Mouse (Mus musculus) adrenal gland, adult 18-20 months (tissue): ENCODE measurements around the gene Tcirg1. TPM values are rescaled to one million over a fixed set of nuclear protein-coding genes. Genes with fewer than 3 reads are reported as not detected.

Source experiments
- DNase-seq, 2 experiments: peaks; one replicate each; pipeline ENCODE4 v3.0.0; 2021 to 2022; ENCODE audit warnings: low spot score in 2 of 2
- total RNA-seq, 2 experiments: library from RNA; stranded (reverse); gene quantifications; 1 replicate in 1 of 2; 2 replicates in 1 of 2; pipeline ENCODE4 v1.2.3; 2021

Gene Tcirg1
- total RNA-seq, 2 experiments from 2014 or later: 66.3 to 84.7 TPM

DNA sequence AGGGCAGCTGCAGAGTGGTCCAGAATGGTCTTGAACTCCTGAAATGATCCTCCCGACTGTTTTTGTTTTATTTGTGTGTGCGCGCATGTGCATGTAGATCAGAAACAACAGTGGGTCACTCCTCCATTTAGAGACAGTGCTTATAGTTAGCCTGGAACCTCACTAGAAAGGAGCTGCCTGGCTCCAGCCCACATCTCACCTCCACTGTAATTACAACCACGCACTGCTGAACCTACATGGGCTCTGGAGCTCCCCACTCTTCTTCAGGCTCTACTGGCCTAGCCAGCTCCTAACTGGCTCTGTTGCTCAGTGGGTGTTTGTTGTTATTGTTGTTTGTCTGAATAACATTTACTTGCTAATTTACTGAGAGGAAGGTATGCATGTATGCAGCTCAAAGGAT, 7.3 kb downstream of the Tcirg1 start:
- DNase-seq: no peak

DNA sequence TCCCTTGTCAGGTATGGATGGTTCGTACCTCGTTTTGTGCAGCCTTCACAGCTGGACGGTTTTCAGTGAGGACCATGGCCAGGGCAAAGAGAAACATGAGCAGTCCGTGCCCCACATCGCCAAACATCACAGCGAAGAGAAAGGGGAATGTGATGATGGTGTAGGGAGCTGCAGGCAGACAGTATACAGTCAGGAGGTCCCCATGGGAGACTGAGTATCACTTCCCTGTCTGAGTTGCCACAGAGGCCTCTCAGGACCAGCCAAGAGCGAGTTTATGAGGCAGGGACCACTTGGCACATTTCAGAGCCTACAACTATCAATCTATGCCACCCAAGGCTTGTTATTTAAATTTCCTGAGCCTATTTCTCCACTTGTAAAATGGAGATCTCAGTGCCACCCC, 8.0 kb downstream of the Tcirg1 start:
- DNase-seq: no peak

DNA sequence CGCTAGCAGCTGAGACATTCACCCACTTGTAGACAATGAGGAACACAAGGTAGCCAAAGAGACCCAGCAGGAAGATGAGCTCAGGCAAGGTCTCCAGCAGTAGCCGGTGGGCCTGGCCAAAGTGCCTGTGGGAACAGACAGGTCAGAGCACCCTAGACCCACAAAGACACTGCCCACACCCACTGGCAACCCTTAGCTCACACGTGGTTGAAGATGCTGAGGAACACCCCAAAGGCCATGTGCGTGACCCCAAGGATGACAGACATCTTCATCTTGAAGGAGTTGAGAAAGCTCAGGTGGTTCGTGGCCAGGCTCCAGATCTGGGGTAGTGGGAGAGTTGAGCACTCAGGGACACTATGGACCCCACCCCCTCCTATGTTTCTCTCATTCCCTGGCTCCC, 9.4 kb downstream of the Tcirg1 start:
- no peak for DNase-seq

DNA sequence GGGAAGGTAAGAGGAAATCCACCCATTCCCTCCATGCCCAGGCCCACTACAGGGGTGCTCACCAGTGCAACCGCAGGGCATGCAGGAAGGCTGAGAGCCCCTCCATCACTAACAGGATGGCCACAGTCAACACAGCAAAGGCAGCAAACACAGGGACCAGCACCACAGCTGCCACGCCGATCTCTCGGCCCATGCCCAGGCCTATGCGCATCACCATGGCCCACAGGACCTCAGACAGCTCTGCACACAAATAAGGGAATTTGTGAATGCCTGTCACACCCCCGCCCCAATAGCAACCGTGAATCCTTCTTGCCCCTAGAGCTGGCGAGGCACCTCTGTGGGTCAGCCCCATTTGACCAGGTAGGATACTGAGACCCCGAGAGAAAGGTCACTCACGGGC, 10.7 kb downstream of the Tcirg1 start:
- DNase-seq: no peak

DNA sequence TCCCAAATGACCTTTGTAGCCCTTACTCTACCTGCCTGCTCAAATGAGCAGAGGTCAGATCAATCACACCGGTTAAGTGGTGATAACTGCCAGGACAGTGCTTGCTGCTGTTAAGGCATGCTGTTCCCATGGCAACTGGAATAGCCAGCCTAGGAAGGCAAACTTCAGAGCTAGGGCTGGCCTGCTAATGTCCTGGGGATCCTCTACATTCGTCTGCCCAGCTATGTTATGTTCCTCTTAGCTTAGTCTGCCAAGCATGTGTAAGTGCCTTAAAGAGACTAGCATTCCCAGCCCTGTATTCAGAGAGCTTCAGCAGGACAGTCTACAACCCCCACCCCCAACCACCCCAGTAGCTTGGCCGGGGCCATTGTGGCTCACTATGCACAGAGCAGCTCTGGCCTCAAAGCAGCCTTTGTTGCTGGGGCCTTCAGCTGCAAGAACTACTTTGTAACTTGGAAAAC, 11.7 kb downstream of the Tcirg1 start:
- DNase-seq: no peak

DNA sequence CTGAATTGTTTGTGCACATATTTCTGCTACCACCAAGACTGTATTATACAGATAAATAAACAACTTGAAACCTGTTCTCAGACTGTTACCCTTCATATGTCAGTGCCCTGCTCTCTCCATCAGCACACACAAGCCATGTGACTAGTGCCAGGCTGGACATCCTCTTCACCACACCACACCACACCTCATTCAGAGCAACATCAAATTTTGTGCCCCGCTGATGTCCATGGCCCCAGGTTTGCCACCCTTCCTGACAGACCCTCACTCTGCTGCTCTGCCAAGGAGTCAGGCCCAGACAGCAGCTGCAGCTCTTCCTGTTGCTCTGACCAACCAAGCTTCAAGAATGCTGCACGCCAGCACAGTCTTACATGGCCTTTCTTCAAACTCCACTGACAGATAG, 12.6 kb downstream of the Tcirg1 start:
- no peak for DNase-seq

DNA sequence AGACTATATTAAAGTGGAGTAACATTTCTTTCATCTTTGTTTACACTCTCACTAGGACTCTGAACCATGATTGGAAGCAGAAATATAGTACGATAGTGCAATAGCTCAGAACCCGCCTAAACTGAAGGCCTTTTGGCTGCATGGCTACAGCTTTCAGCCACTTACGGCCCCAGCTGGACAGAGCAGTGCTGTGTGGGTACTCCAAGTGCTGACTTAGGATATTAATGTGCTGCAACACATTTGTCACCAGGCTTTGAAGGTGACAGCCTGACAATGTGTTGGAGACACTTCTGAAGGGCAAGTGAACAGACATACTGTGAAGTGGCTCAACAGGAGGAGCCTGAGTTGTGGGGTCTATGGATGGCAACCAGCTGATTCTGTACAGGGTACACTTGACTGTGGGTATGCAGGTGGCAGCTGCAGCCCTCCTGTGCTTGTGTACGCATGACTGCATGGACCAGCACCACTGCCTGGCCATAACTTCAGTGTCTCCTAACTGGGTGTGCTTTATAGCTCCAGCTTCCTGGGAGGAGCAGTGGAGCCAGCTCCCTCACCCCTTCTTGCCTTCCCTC, 13.3 kb downstream of the Tcirg1 start:
- no peak for DNase-seq

DNA sequence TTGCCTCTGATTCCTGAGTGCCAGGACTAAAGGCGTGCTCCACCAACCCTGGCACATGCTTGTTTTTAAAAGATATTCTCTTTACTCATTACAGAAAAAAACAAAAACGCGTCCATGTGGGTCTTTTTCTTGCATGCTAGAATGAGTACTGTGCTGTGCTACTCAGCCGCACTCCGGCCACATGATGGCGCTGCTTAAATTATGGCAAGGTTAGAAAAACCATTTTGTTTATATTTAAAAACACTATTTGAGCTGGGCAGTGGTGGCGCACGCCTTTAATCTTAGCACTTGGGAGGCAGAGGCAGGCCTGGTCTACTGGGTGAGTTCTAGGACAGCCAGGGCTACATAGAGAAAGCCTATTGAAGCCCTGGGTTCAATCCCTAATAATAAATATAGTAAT, 16.8 kb downstream of the Tcirg1 start:
- DNase-seq: no peak

DNA sequence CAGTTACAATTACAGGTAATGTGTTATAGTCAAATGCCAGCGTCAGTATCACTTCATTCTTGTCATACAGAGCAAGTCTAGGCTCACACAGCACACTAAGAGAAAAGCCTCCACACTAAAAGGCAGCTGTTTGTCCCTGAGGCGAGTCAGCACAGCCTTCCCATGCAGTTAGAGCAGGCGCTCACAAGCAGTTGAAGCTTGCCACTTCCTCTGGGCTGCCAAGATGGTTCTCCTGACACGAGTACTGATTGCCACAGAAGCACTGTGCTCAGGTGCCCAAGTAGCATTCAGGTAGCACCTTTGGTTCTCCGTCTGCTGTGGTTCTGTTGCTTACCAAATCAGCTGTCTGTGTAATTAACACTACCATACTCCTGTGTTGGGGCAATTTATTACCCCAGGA, 17.8 kb downstream of the Tcirg1 start:
- DNase-seq: no peak

DNA sequence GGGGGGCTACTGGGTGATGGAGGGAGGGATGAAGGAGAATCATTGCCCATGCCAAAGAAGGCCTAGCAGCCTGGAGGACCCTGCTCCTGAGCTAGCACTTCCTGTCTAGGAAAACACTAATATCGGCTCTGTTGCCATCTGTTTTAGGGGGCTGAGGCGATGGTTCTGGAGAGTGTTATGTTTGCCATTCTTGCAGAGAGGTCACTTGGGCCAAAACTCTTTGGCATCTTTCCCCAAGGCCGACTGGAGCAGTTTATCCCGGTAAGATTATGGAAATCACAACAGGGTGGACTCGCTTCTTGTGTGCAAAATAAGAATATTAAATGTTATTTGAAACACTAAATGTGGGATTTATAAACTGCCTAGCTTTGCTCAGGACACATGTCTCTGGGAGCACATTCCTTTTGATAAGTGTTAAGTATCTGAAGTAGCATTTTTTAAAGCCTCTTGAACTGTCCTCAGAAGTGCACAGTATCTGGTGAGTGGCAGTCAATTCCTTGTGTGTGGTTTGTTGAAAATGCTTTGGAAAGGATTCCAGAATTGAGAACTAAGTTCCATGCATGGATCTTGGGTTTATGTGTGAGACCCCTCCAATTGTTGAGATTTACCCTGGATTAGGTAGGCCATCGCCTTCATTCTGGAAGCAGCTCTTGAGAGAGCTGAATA, 22.5 kb downstream of the Tcirg1 start:
- DNase-seq: no peak

DNA sequence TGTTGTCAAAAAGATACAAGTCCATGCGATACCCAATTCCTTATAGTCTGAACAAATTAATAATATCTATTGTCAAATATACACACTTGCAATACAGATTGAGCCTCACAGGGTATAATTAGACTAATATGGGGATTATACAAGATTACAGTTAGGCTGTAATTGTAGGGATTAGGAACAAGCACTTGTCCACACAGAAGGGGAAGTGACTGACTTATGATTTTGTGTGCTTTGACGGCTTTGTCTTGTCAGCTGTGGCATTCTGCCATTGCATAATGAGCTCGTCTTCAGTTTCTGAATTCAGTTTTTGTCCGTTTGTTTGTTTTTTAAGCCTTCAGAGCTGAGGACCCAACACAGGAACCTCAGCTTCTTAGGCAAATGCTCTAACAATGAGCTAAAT, 24.7 kb downstream of the Tcirg1 start:
- no peak for DNase-seq

DNA sequence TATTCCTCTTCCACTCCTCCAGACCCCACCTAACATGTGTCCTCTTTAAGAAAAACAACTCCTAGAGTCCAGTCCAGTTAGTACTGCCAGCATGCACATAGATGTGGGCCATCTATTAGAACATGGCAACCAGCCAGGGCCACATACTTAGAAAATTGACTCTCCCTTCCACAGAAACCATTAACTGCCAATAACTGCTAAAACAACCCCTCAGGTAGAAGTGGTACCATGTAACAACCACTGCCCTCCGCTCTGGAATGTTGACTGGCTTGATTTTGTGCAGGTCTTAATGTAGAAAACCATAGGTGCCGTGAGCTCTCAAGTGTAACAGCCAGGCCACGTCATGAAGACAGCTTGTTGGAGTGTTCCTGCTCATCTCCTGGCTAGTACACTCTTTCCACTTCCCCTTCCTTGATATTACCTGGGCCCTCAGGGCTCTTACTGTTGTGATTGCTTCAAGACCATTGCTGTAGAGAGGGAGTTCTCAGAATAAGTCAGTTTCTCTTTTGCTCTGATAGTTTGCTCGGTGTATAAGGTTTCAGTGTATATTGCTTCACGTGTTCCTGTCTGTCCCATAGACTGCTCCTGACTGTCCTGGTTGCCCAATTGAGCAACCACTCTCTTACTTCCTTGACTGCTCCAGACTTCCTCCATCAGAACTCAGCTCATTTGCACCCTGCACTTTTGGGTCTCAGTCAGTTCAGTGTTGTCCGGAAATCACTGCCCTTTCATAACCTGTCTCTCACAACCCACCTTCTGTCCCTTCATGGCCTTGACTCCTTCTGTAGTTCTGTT, 26.7 kb downstream of the Tcirg1 start:
- no peak for DNase-seq

DNA sequence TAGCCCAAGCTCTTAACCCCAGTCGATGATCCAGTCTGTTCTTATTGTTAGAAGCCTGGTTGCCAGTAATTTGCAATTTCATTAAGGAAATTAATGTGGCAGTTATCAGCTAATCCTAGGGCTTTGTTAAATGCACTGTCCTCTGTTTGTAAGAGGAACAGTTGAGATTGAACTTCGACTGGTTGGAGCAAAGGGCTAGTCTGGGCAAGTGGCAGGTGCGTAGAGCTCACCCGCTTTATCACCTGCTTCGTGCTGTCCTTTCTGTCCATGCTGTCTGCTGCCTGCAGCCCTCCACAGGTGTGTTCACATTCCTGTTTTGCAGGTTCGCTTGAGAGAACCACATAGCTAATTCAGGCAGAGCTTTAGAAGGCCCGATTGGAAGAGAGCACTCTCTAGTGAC, 31.9 kb downstream of the Tcirg1 start:
- no peak for DNase-seq

DNA sequence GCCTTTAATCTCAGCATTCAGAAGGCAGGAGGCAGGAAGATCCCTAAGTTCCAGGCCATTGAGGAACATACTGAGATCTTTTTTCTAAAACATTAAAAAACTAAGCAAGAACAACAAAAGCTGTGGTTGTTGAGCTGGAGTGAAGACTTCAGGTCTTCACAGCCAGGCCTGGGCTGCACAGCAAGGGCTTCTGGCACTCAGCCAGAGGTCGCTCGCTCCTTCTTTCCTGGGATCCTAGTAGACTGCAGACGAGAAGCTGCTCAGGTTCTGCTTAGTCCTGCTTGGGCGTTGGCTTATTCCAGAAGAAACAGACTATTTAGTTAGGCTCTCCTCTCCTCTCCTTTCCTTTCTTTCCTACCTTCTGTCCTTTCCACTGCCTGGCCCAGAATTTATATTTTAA, 34.6 kb downstream of the Tcirg1 start:
- DNase-seq: no peak

DNA sequence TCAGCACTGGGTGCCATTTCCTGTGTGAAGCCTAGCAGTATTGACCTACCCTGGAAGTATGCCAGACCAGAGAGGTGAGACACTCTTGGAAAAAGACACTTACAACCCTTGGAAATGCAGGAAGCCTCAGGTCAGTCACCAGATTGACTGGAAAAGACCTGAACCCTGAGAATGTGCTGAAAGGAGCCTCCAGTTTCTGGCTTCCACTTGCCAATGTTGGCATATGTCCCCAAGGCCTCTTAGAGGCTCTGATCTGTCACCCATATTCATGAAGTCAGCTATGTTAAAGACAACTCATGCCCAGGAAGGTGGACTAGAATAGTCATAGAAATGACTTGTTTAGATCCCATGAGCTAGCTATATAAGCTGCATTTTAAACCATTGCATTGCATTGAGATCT, 35.5 kb downstream of the Tcirg1 start:
- DNase-seq: no peak

DNA sequence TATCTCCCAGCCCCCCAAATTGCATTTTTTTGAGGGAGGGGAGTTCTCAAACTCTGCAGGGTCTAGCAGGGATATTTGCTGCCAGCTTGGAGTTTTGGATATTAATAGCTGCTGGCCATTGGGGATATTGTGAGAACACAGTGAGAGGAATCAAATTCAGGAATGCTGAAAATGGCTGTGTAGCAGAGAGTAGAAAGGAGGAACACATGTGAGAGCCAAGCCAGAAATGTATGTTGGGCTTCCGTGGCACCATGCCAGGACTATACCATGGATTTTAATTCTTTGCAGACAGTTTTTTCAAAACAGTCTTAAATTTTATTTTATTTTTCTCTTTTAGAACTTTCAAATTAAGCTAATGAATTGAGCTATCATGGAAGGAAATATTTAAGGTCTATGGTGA, 38.6 kb downstream of the Tcirg1 start:
- no peak for DNase-seq

DNA sequence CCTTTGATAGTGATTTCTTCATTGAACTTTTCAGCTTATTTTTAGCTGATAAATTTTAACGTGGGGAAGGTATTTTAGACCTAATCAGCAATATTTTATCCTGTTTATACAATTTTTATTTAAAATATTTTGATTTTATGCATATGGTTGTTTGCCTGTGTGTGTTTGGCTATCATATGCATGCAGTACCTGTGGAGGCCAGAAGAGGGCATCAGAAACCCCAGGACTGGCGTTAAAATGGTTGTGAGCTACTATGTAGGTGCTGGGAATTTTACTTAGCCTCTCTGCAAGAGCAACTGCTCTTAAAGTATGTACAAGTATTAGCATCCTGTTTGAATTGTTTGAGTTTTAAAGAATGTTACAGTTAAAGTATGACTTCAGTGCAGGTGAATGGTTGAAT, 42.0 kb downstream of the Tcirg1 start:
- no peak for DNase-seq

DNA sequence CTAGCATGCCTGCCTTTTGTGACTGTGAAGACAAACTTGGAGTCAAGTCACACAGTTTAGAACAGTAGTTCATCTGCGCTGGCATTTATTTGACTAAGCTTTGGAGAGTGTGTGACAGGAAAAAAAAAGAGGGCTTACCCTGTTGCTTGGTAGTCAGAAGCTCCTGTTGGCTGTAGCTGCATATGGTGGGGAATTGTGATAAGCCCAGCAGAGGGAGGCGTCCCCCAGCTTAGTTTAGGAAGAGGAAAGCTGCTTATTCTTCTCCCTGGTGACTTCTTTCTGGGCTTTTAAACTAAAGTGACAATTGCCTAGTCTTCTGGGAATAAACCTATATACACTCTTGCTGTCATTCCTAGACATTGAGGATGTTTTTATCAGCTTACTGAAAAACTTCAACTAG, 44.2 kb downstream of the Tcirg1 start:
- DNase-seq: no peak

DNA sequence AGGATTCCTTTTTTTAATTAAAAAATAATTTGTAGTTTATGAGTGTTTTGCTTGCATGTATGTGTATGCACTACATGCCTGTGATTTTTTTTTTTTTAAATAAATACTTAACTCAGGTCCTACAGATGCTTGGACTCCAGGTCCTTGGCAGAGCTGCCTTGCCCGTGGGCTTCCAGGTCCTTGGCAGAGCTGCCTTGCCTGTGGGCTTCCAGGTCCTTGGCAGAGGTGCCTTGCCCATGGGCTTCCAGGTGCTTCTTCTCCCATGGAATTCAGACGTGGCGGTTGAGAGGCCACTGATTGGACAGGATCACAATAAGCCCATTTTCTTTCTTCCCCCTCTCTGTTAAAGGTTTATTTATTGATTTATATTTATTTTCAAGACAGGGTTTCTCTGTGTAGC, 49.7 kb downstream of the Tcirg1 start:
- no peak for DNase-seq

DNA sequence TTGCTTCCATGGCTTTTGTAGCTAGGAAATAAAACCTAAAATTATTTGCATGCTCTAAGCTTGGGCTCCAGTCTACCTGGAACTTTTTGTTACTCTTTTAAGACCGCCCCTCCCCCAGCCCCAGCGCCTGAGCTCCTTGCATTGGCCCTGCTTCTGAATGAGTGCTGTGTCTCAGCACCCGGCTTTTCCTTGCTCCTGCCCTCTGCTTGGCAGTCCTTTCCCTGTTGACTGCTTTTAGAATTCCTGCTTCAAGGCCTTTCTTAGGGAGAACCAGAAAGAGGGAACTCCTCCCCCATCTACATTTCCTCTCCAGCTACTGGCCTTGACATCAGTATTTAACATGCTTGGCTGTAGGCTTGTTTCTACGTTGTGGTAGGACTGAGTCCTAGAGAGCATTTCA, 51.3 kb downstream of the Tcirg1 start:
- DNase-seq: no peak

DNA sequence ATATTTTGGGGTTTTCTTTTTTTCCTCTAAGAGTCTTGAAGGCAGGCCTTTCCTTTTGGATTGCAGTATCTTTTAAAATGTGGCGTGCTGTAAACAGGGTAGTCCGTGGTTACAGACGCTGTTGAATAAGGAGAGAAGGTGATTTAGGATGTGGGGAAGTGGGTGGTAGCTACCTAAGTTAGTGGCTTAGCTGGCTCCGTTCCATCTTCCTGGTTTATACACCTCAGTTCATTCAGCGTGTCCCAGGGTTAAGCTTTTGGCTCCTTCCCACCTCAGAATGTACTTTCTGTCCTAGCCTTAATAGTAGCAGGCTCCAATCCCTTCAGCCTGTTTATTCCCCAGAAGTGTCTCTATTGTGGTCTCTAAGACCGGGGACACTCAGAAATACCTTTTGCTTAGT, 51.8 kb downstream of the Tcirg1 start:
- DNase-seq: no peak

DNA sequence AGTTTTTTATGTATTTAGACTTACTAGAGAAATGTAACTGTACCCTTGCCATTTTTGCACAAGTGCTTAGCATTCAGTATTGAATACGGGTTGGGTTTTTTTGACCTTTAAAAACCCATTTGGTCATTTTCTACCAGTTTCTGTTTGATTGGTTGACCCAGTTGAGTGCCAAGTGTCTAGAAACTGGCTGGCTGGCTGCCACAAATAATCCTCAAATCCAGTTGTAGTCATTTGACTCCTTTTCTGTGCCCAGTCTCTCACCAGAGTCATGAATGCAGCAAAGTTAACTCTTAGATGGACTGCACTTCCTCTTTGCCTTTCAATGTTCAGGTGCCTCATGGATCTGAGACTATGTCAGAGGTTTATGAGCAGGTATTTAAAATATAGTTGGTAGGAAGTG, 53.0 kb downstream of the Tcirg1 start:
- no peak for DNase-seq

DNA sequence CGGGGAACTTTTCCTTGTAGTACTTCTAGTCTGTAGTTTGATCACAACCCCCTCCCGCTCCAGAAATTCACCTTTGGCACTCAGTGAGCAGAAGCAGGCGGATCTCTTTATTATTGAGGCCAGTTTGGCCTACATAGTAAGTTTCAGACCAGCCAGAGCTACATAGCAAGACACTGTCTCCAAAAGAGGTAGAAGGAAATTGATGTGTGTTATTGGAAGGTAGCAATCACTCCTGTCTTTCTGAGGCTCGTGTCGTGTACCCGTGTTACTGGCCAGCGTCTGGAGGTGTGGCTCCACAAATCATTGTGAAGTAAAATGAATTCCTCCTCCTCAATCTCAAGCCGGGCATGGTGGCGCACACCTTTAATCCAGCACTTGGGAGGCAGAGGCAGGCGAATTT, 53.8 kb downstream of the Tcirg1 start:
- DNase-seq: no peak
